Mouse (Mus musculus): ENCODE data around the gene Nmnat2. TPM values are rescaled to one million over a fixed set of nuclear protein-coding genes. Genes with fewer than 3 reads are reported as not detected.

Gene Nmnat2
- 0.01 and 0.03 TPM in 2 replicates for polyA plus RNA-seq (2012; rRNA removed)

GRCm38 (mm10) chr1:152954821-152955523, at the start of gene Nmnat2:
Gene Nmnat2 (plus strand): TSS chr1:152954993.

Other genes starting within 250 kb of the Nmnat2 start
- gene Apobec4, start 204.4 kb upstream of the Nmnat2 start, polyA plus RNA-seq (2012; rRNA removed): not detected in 2 replicates
- 4.8 and 5.8 TPM in 2 replicates for gene Rgl1, start 188.6 kb upstream of the Nmnat2 start, polyA plus RNA-seq (2012; rRNA removed)
- gene Arpc5, start 188.5 kb upstream of the Nmnat2 start, polyA plus RNA-seq (2012; rRNA removed): 72.7 and 83.1 TPM in 2 replicates
- 6.6 and 9.1 TPM in 2 replicates for gene Ncf2, start 154.8 kb upstream of the Nmnat2 start, polyA plus RNA-seq (2012; rRNA removed)
- gene Smg7, start 52.3 kb upstream of the Nmnat2 start, polyA plus RNA-seq (2012; rRNA removed): 9.8 and 11.9 TPM in 2 replicates
- gene Lamc2, start 231.5 kb downstream of the Nmnat2 start, polyA plus RNA-seq (2012; rRNA removed): 0.20 and 0.37 TPM in 2 replicates